In the genomic region with DNA sequence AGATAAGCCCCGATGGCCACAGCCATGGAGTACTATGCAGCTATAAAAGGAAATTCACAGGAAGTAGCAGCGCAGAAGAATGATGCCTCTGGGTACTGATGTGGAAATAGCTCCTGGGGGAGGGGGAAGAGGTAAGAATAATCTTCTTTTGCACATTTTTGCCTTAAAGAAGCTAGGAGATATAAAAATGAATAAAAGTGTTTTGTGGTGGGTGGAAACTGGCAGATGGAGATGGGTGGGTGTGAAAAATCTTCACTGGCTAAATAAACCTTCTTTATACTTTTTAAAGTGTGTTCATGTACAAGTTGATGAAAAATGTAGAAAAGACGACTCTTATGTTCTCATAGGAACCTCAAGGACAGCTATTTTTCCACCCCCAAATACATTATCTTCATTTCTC, we compare ENCODE assay signal across 27 mouse cellular contexts.
DNase-seq lines count a peak whose midpoint lies in the region; TF ChIP-seq lines count a peak whose summit lies in the region.
"Had no signal": no experiment of that assay in that cellular context is flagged by ENCODE, and none has a peak within 500 bp of the region (broad histone marks: within the 10 kb centered on the region; RNA-seq: fewer than 3 reads in every experiment).

No protein-coding gene starts in this region.

- 84% methylated on average over 3 of the region's 3 CpGs for WGBS in kidney, adult 2 months

- no peak overlapping the region for H3K4me3 ChIP-seq in kidney, adult 2 months (ENCODE audit: insufficient read depth, low read depth, low read length)
- H3K4me3 ChIP-seq: embryonic facial prominence, embryonic 13.5 days; erythroblast, embryonic 14.5 days; forebrain, embryonic 12.5 days; heart, embryonic 13.5 days; hindbrain, embryonic 12.5 days; kidney, embryonic 15.5 days; limb, embryonic 15.5 days; liver, embryonic 15.5 days had no signal

- no peak for TF ChIP-seq CTCF in kidney, adult 2 months (conservative IDR thresholded peaks at IDR 0.05; ENCODE audit: insufficient read depth, insufficient read length, low read depth, low read length)

- H3K27ac ChIP-seq in kidney, adult 2 months (ENCODE audit: insufficient read depth, low read depth, low read length): no peak overlapping the region
- H3K27ac ChIP-seq: embryonic facial prominence, embryonic 13.5 days; forebrain, embryonic 12.5 days; heart, embryonic 13.5 days; hindbrain, embryonic 12.5 days; limb, embryonic 15.5 days had no signal

- no peak for TF ChIP-seq POLR2A in kidney, adult 2 months (IDR thresholded peaks at IDR 0.05; ENCODE audit: low read depth, low read length)

- peaks cover 19% of the 10 kb centered on the region for H3K4me1 ChIP-seq in kidney, adult 2 months (ENCODE audit: control insufficient read depth, insufficient read depth, low read length)
- H3K4me1 ChIP-seq: embryonic facial prominence, embryonic 13.5 days; forebrain, embryonic 12.5 days; heart, embryonic 13.5 days; hindbrain, embryonic 12.5 days; limb, embryonic 15.5 days had no signal

- no peaks in the 10 kb centered on the region for H3K27me3 ChIP-seq in kidney, adult 2 months (replicated peaks; ENCODE audit: control insufficient read depth, insufficient read depth, low read length)
- H3K27me3 ChIP-seq: embryonic facial prominence, embryonic 13.5 days; forebrain, embryonic 12.5 days; heart, embryonic 13.5 days; hindbrain, embryonic 12.5 days; kidney, embryonic 15.5 days; limb, embryonic 15.5 days; liver, embryonic 15.5 days; Patski had no signal

- peak; percentile 21 to 40 for DNase-seq in layer of hippocampus, adult 8-10 months (ENCODE audit: low spot score in 2 of 2)
- DNase-seq in layer of hippocampus, postnatal 25 days (ENCODE audit: extremely low spot score in 1 of 2, low spot score in 1 of 2): no peak
- DNase-seq in frontal cortex, adult 2 months (ENCODE audit: extremely low spot score in 1 of 2, low spot score in 1 of 2): peak; percentile 83 to 87
- peak; percentile 54 to 73 for DNase-seq in left cerebral cortex, adult 18-20 months (ENCODE audit: low spot score in 2 of 2)
- peak; percentile 35 to 65 for DNase-seq in right cerebral cortex, postnatal 10 days (ENCODE audit: low spot score in 2 of 2)
- no peak for DNase-seq in spleen, postnatal 14 days (ENCODE audit: low spot score in 2 of 2)
- DNase-seq in kidney, adult 2 months: no peak
- no peak for DNase-seq in cerebellum, adult 18-20 months
- DNase-seq: adrenal gland, postnatal 36 days; cerebellum, adult 11 months; cerebellum, postnatal 14 days; gastrocnemius, postnatal 10 days; heart, adult 18-20 months; heart, postnatal 14 days; kidney, postnatal 36 days; lung, postnatal 4 days; midbrain, embryonic 14.5 days; thymus, postnatal 25 days had no signal

- no peaks in the 10 kb centered on the region for H3K36me3 ChIP-seq in kidney, adult 2 months (ENCODE audit: control insufficient read depth, insufficient read depth, low read length)
- H3K36me3 ChIP-seq: embryonic facial prominence, embryonic 13.5 days; forebrain, embryonic 12.5 days; heart, embryonic 13.5 days; hindbrain, embryonic 12.5 days; kidney, embryonic 15.5 days; limb, embryonic 15.5 days; liver, embryonic 15.5 days had no signal

Comparison
In these comparisons a context has a peak if more than half of its experiments do, and no peak if none do; other contexts are left out.
1. DNase-seq: peak in layer of hippocampus, adult 8-10 months (2 of 2), frontal cortex, adult 2 months (2 of 2), left cerebral cortex, adult 18-20 months (2 of 2) and right cerebral cortex, postnatal 10 days (2 of 2); none in layer of hippocampus, postnatal 25 days (0 of 2), spleen, postnatal 14 days (0 of 2), kidney, adult 2 months (single experiment) and cerebellum, adult 18-20 months (0 of 2).